Mouse (Mus musculus) hindbrain, embryonic 11.5 days (tissue): ENCODE results near the gene Fam83g. TPM values are rescaled to one million over a fixed set of nuclear protein-coding genes. Genes with fewer than 3 reads are reported as not detected.

Source experiments
- ATAC-seq: fragments of 200-750 bp; cut with Nextera tagmentation; 2 replicates; pipeline ENCODE4 v1.8.0; 2017; ENCODE audit warnings: mild to moderate bottlenecking, moderate TSS enrichment, moderate library complexity; ENCODE audit not compliant: low FRiP score
- DNase-seq: peaks from one replicate; pipeline ENCODE4 v3.0.0-alpha.2; 2015; ENCODE audit warnings: low spot score
- H3K27ac ChIP-seq: fragments of 300-500 bp; sonication (generic); 2 replicates; pipeline ENCODE4 v1.5.1; 2014; ENCODE audit warnings: mild to moderate bottlenecking, low read depth, low read length
- H3K27me3 ChIP-seq: fragments of 300-500 bp; sonication (generic); 2 replicates; pipeline ENCODE4 v1.6.1; 2014; ENCODE audit warnings: mild to moderate bottlenecking, low read length, moderate library complexity, mixed read lengths; ENCODE audit not compliant: control insufficient read depth, insufficient read depth
- H3K36me3 ChIP-seq: fragments of 300-500 bp; sonication (generic); 2 replicates; pipeline ENCODE4 v1.6.1; 2014; ENCODE audit warnings: mild to moderate bottlenecking, low read length, moderate library complexity, mixed read lengths; ENCODE audit not compliant: control insufficient read depth, insufficient read depth
- H3K4me1 ChIP-seq: fragments of 300-500 bp; sonication (generic); replicated peaks from 2 replicates; pipeline ENCODE4 v1.6.1; 2014; ENCODE audit warnings: low read length, mixed read lengths; ENCODE audit not compliant: control insufficient read depth, insufficient read depth
- H3K4me2 ChIP-seq: fragments of 300-500 bp; sonication (generic); replicated peaks from 2 replicates; pipeline ENCODE4 v1.6.1; 2014; ENCODE audit warnings: mild to moderate bottlenecking, low read depth, low read length
- H3K4me3 ChIP-seq: fragments of 300-500 bp; sonication (generic); 2 replicates; pipeline ENCODE4 v1.5.1; 2014; ENCODE audit warnings: low read depth, low read length
- H3K9ac ChIP-seq: fragments of 300-500 bp; sonication (generic); 2 replicates; pipeline ENCODE4 v1.6.1; 2014; ENCODE audit warnings: low read depth, low read length
- H3K9me3 ChIP-seq: fragments of 300-500 bp; sonication (generic); 2 replicates; pipeline ENCODE4 v1.6.1; 2016; ENCODE audit warnings: low read length; ENCODE audit not compliant: control insufficient read depth
- WGBS: fragments of 180-500 bp; shearing (Covaris S2); extraction: QIAGEN DNeasy Blood & Tissue Kit; methylation state at CpG from one replicate; pipeline ENCODE4 v1.1.7; 2014; 5-methylcytosine and 5-hydroxymethylcytosine counted together
- polyA plus RNA-seq: library from polyadenylated mRNA; unstranded; fragments of >200 nt; fragmentation: Nextera tagmentation; extraction: Ambion mirVana; gene quantifications from 2 replicates; pipeline ENCODE4 v1.2.1, GENCODE M21; 2014

Gene Fam83g
- polyA plus RNA-seq, 1 experiment from 2014 or later: 0.31 TPM

DNA sequence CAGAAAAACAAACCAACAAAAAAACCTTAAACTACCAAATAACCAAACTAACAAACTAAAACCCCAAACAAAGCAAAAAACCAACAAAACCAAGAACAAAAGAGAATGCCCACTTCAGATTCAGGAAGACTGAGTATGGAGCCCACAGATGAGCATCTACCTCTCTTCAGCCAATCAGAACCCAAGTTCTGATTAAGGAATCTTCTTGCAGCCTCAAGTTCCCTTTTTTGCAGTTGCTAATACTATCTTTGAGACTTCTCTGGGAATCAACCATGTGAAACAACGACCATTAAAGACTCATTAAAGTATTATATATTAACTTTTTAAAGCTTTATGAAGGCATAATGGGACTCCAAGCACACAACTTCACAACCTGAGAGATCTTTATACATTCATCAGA, 53.4 kb downstream of the Fam83g start:
- no peak for ATAC-seq

GRCm38 (mm10) chr11:61740500-61740899, 56.6 kb downstream of the Fam83g start:
- Histone ChIP-seq H3K4me2 (no peak overlapping the region), H3K36me3 (peaks cover 18% of the 10 kb centered on the region), H3K4me3 (no peak overlapping the region), H3K27me3 (no peaks in the 10 kb centered on the region), H3K27ac (no peak overlapping the region), H3K9ac (no peak overlapping the region), H3K4me1 (no peaks in the 10 kb centered on the region), H3K9me3 (no peaks in the 10 kb centered on the region)
- 94% methylated on average over 1 of the region's 1 CpGs for WGBS
- DNase-seq (no peak), ATAC-seq (no peak)

More for the DNA sequence above, 53.4 kb downstream of the Fam83g start:
- no peak overlapping the region for H3K27ac ChIP-seq
- H3K4me1 ChIP-seq: no peaks in the 10 kb centered on the region
- H3K9ac ChIP-seq: no peak overlapping the region
- no peaks in the 10 kb centered on the region for H3K9me3 ChIP-seq
- no peak for DNase-seq
- H3K4me2 ChIP-seq: no peak overlapping the region
- H3K4me3 ChIP-seq: no peak overlapping the region
- H3K27me3 ChIP-seq: no peaks in the 10 kb centered on the region
- H3K36me3 ChIP-seq: peaks cover 18% of the 10 kb centered on the region
- WGBS: 84% methylated on average over 1 of the region's 1 CpGs

DNA sequence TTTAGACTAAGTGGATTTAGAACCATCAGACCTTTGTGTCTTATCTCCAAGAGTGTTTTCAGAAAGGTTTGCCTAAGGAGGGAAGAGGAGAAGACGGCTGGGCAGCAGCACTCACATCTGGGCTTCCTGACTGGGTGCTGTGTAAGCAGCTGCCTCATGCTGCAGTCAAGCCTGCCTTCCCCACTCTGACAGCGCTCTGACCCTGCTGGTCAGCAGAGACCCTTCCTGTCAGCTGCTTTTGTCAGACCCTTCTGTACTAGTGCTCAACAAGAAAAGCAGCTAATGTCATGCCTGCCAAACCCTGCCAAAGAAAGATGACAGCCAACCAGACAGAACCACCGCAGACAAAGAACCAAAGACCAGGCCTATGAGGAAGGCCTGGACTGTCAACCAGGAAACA, 59.9 kb downstream of the Fam83g start:
- Histone ChIP-seq H3K36me3 (peaks cover 15% of the 10 kb centered on the region), H3K9ac (no peak overlapping the region), H3K4me3 (no peak overlapping the region), H3K27ac (no peak overlapping the region), H3K9me3 (no peaks in the 10 kb centered on the region), H3K4me1 (no peaks in the 10 kb centered on the region), H3K27me3 (no peaks in the 10 kb centered on the region), H3K4me2 (no peak overlapping the region)
- 59% methylated on average over 3 of the region's 3 CpGs for WGBS
- DNase-seq: peak; percentile 7
- ATAC-seq: no peak

- WGBS: 71% methylated on average over 3 of the region's 3 CpGs
- Histone ChIP-seq H3K4me3 (no peak overlapping the region), H3K27me3 (no peaks in the 10 kb centered on the region), H3K9me3 (no peaks in the 10 kb centered on the region), H3K27ac (no peak overlapping the region), H3K36me3 (peaks cover 13% of the 10 kb centered on the region; the same call in 1 of the 2 replicates), H3K4me2 (no peak overlapping the region), H3K9ac (no peak overlapping the region), H3K4me1 (no peaks in the 10 kb centered on the region)
- DNase-seq (peak; percentile 40), ATAC-seq (no peak)
Observed at GRCm38 (mm10) chr11:61744460-61744859, 60.6 kb downstream of the Fam83g start.

- no peak overlapping the region for H3K9ac ChIP-seq
- no peaks in the 10 kb centered on the region for H3K27me3 ChIP-seq
- ATAC-seq (no peak), DNase-seq (no peak)
- H3K27ac ChIP-seq: no peak overlapping the region
- no peak overlapping the region for H3K4me2 ChIP-seq
- 94% methylated on average over 9 of the region's 9 CpGs for WGBS
- no peaks in the 10 kb centered on the region for H3K4me1 ChIP-seq
- no peak overlapping the region for H3K4me3 ChIP-seq
- no peaks in the 10 kb centered on the region for H3K9me3 ChIP-seq
- peaks cover 6% of the 10 kb centered on the region; the same call in 1 of the 2 replicates for H3K36me3 ChIP-seq
Observed at GRCm38 (mm10) chr11:61745781-61746180, 61.9 kb downstream of the Fam83g start.

DNA sequence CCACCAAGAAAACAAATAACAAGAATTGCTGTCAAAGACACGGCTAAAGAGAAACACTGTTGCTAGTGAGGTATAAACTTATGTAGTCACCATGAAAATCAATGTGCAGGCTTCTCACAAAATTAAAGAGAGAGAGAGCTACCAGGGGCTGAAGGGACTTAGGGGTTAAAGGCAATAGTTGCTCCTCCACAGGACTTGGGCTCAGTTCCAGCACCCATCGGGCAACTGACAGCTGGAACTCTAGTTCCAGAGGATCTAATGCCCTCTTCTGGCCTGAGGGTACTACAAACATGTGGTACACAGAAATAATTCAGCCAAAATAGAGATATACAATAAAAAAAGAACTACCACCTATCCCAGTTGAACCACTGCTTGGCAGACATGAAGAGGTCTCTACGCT, 63.3 kb downstream of the Fam83g start:
- no peak overlapping the region for H3K4me2 ChIP-seq
- H3K27me3 ChIP-seq: no peaks in the 10 kb centered on the region
- no peak overlapping the region for H3K9ac ChIP-seq
- no peaks in the 10 kb centered on the region for H3K9me3 ChIP-seq
- no peak overlapping the region for H3K4me3 ChIP-seq
- 75% methylated on average over 3 of the region's 3 CpGs for WGBS
- H3K27ac ChIP-seq: no peak overlapping the region
- no peak for ATAC-seq
- no peaks in the 10 kb centered on the region for H3K4me1 ChIP-seq
- no peak for DNase-seq
- peaks cover 6% of the 10 kb centered on the region; the same call in 1 of the 2 replicates for H3K36me3 ChIP-seq

DNA sequence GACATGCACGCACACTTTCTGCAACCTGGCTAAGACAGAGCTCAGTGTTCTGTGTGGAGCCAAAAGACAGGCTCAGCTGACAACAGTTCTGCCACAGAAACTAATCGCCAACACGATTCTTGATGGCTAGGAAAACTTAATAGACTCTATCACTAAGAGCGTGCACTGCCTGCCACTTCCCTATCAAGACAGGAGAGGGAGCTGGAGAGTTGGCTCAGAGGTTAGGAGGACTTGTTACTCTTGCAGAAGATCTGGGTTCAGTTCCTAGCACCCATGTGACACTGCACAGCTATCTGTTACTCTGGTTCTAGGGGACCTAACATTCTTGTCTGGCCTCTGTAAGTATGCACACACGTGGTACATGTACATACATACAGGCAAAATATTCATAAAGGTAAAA, 67.7 kb downstream of the Fam83g start:
- DNase-seq (peak; percentile 12), ATAC-seq (no peak)
- 75% methylated on average over 5 of the region's 5 CpGs for WGBS
- Histone ChIP-seq H3K4me3 (no peak overlapping the region), H3K27ac (no peak overlapping the region), H3K4me1 (no peaks in the 10 kb centered on the region), H3K9me3 (no peaks in the 10 kb centered on the region), H3K36me3 (peaks cover 11% of the 10 kb centered on the region; the same call in 1 of the 2 replicates), H3K27me3 (no peaks in the 10 kb centered on the region), H3K4me2 (no peak overlapping the region), H3K9ac (no peak overlapping the region)

GRCm38 (mm10) chr11:61757151-61757550, 73.3 kb downstream of the Fam83g start:
- Histone ChIP-seq H3K4me3 (no peak overlapping the region), H3K27ac (no peak overlapping the region), H3K4me2 (no peak overlapping the region), H3K9me3 (no peaks in the 10 kb centered on the region), H3K4me1 (no peaks in the 10 kb centered on the region), H3K36me3 (peaks cover 5% of the 10 kb centered on the region; the same call in 1 of the 2 replicates), H3K27me3 (no peaks in the 10 kb centered on the region), H3K9ac (no peak overlapping the region)
- 92% methylated on average over 2 of the region's 2 CpGs for WGBS
- DNase-seq (no peak), ATAC-seq (no peak)
